In genomic region chr5:64274738-64275451, GRCm38 (mm10) we compare ENCODE assay signal across 8 mouse cellular contexts.
A peak's percentile ranks its signal among the peaks of the same experiment; 100 is the strongest.
DNase-seq lines count a peak whose midpoint lies in the region; ATAC-seq and TF ChIP-seq lines count a peak whose summit lies in the region.

No protein-coding gene starts in this region.

- H3K9me3 ChIP-seq in intestine, postnatal 0 days (ENCODE audit: control insufficient read depth) = no peaks in the 10 kb centered on the region

- H3K27me3 ChIP-seq in intestine, postnatal 0 days (replicated peaks; ENCODE audit: control insufficient read depth, insufficient read depth, low read length) = no peaks in the 10 kb centered on the region

- no peak overlapping the region; the same call in 1 of the 2 replicates for H3K27ac ChIP-seq in intestine, postnatal 0 days (ENCODE audit: low read depth, low read length)

- H3K4me3 ChIP-seq in intestine, postnatal 0 days (ENCODE audit: low read depth, low read length) = no peak overlapping the region

- H3K4me1 ChIP-seq in intestine, postnatal 0 days (replicated peaks; ENCODE audit: control insufficient read depth, insufficient read depth, low read length) = 0 out of 2 replicates have a peak, but pooled peaks cover 2% of the 10 kb centered on the region

- H3K9ac ChIP-seq in intestine, postnatal 0 days (ENCODE audit: low read depth, low read length) = no peak overlapping the region

- peak; percentile 89 for TF ChIP-seq CTCF in intestine, postnatal 0 days (IDR thresholded peaks at IDR 0.05; ENCODE audit: low read depth)

- 0 out of 2 replicates have a peak, but pooled peaks have one; percentile 51 for ATAC-seq in cerebellum, adult (ENCODE audit: insufficient number of reproducible peaks, low FRiP score, low TSS enrichment)
- peak; percentile 51; the same call in 1 of the 2 replicates for ATAC-seq in intestine, postnatal 0 days
- peak; percentile 84 for ATAC-seq in megakaryocyte, adult 5-6 weeks (ENCODE audit: poor library complexity, severe bottlenecking)

- H3K4me2 ChIP-seq in intestine, postnatal 0 days (replicated peaks; ENCODE audit: low read depth) = no peak overlapping the region

- H3K36me3 ChIP-seq in intestine, postnatal 0 days (ENCODE audit: control insufficient read depth, insufficient read depth) = peaks cover 67% of the 10 kb centered on the region

- DNase-seq in cerebellum, adult 11-12 months = no peak
- DNase-seq in urinary bladder, postnatal 14 days (ENCODE audit: low spot score) = peak; percentile 58
- DNase-seq in urinary bladder, postnatal 4 days (ENCODE audit: low spot score in 2 of 2) = no peak
- DNase-seq in embryo, embryonic 10.5 days (ENCODE audit: low spot score) = peak; percentile 79
- peak; percentile 75 for DNase-seq in thymus, postnatal 0 days (ENCODE audit: low spot score)

- WGBS in intestine, postnatal 0 days = 27% methylated on average over 17 of the region's 17 CpGs

Comparison
In these comparisons a context has a peak if more than half of its experiments do, and no peak if none do; other contexts are left out.
1. DNase-seq: peak in urinary bladder, postnatal 14 days (single experiment), embryo, embryonic 10.5 days (single experiment) and thymus, postnatal 0 days (single experiment); none in cerebellum, adult 11-12 months (single experiment) and urinary bladder, postnatal 4 days (0 of 2).
2. Peak in every context shown above with its lines, with median percentiles within 50 percentile points of each other: ATAC-seq.